Mouse (Mus musculus) retina, adult 2 months (tissue): Measurements from ENCODE around the gene Pgm5.
"Not testable (repeated sequence)": the region's sequence is repeated elsewhere in the genome, so short reads cannot be mapped to it uniquely, and the experiment has no call there.

Source experiments
- DNase-seq: peaks from one replicate; pipeline ENCODE4 v3.0.0-alpha.2; 2012; ENCODE audit warnings: low read depth, low spot score

Gene Pgm5

GRCm38 (mm10) chr19:24705395-24705794 lies 156.3 kb downstream of the Pgm5 start:
- no peak for DNase-seq

DNA sequence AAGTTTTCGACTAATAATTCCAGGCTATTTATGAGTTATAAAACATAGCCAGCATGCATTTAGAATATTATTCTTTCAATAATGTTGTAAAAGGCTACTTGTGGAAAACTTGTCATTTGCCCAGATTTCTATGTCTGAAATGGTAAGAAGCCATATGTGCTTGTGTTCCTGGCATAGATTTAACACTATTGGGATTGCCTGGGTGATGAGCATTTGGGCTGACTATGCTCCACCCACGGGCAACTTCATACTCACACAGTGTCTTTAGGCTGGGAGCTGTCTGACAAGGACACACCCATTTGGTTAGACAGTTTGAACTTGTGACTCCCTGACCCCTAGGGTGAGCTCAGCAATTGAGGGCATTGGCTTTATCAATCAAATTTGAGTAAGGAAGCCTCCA lies 157.3 kb downstream of the Pgm5 start:
- no peak for DNase-seq

DNA sequence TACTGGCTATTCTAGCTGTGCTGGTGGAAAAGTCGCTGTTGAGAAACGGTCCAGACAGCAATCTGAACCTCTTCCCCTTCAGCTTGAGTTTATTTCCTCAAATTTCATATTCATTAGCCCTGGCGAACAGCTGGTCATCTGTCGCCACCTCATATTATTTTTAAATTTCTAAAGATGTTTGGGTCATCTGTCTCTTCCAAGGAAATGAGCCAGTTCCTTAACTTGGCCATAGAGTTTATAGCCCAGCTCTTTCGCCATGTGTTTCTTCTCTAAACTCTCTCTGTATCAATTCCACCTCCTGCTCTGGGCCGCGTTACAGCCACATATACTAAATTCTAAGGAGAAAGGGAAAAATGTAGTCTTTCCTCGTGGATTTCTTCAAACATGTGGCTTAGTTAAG lies 158.0 kb downstream of the Pgm5 start:
- no peak for DNase-seq

DNA sequence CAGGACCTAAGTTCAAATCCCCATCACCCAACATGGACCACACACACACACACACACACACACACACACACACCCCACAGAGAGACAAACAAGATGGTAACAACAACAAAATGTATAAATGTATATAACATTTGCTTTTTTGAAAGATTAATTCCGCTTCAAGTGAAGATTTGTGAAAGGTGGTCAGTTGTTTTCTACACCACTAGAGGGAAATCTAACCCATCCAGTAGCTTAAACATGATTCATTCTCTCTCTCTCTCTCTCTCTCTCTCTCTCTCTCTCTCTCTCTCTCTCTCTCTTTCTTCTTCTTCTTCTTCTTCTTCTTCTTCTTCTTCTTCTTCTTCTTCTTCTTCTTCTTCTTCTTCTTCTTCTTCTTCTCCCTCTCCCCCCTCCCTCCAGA lies 158.5 kb downstream of the Pgm5 start:
- not testable (repeated sequence) for DNase-seq

- no peak for DNase-seq
These were observed 159.9 kb downstream of the Pgm5 start for GRCm38 (mm10) chr19:24701716-24702115.

DNA sequence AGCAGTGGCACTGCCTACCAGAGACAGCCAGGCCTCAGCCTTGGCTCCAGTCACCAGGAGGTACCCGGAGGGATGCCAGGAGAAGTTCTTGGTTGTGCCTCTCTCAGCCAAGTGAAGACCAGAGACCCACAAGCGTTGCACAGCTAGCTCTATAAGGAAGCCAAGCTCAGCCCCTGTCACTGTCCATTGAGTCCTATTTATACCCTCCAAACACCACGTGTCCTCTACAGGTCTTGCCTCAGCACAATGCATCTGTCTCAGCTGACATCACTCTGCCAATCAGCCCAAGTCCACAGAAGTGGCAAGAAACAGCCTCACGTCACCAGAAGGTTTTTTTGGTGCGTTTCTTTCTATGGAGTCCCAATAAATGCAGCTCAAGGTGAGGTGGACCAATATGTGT lies 161.0 kb downstream of the Pgm5 start:
- DNase-seq = no peak

DNA sequence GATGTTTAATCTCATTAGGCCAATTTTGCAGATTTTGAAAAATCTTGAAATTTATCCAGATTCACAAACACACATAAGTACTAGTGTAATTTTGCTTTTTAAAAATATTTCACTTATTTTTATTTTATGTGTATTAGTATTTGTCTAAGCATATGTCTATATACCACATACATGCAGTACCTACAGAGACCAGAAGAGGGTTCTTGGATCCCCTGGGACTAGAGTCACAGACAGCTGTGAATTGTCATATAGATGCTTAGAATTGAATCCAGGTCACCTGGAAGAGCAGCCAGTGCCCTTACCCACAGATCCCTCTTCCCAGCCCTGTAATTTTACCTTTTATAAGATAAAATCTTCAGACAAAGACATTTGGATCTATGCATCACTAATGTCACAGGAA lies 161.7 kb downstream of the Pgm5 start:
- DNase-seq = no peak

- DNase-seq = no peak
These were observed 162.5 kb downstream of the Pgm5 start for GRCm38 (mm10) chr19:24699196-24699595.

DNA sequence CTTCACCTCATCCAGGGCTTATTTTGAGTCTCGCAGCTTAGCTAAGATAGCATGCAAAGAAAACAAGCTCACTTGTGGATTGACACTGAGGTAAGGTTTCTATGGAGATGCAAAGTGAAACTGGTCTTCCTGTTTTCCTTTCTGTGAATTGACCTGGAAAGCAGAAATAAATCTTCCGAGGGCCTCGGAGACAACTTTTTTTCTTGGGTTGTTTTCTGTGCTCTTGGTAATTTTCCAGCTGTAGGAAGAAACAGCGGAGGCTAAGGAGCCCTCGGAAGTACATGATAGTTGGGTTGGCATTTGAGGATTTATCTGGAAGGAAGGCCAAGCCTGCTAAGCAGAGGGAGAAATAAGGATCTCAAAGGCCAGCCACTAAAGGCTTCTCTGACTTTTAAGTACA lies 163.0 kb downstream of the Pgm5 start:
- DNase-seq = no peak

GRCm38 (mm10) chr19:24697946-24698345 lies 163.7 kb downstream of the Pgm5 start:
- DNase-seq = no peak

DNA sequence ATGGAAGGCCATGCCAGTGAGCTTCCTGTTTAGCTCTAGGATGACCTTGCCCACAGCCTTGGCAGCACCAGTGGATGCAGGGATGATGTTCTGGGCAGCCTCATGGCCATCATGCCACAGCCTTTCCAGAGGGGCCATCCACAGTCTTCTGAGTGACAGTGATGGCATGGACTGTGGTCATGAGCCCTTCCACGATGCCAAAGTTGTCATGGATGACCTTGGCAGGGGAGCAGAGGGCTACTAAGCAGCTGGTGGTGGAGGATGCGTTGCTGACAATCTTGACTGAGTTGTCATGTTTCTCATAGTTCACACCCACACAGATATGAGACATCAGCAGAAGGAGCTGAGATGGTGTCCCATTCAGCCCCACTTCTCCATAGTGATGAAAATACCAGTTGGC lies 169.0 kb downstream of the Pgm5 start:
- no peak for DNase-seq

DNA sequence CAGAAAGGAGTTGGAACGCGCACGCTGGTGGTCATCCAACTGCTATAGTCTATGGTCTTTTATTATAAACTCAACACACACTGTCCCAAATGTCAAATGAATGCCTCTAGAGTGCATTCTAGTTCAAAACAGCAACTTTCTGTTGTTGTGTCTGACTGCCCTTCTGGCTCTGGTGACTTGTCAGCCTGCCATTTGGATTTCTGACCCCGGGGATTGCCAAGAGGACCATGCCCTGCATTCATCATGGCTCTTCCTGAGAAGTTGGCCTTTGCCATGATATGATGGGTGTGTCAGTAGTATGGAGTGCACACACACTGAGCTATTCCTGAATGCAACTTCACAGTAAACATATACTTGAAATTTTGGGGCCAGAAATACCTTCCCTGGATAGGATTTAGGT lies 172.1 kb downstream of the Pgm5 start:
- DNase-seq = no peak

GRCm38 (mm10) chr19:24688327-24688726 lies 173.3 kb downstream of the Pgm5 start:
- no peak for DNase-seq

GRCm38 (mm10) chr19:24686411-24686810 lies 175.2 kb downstream of the Pgm5 start:
- no peak for DNase-seq

DNA sequence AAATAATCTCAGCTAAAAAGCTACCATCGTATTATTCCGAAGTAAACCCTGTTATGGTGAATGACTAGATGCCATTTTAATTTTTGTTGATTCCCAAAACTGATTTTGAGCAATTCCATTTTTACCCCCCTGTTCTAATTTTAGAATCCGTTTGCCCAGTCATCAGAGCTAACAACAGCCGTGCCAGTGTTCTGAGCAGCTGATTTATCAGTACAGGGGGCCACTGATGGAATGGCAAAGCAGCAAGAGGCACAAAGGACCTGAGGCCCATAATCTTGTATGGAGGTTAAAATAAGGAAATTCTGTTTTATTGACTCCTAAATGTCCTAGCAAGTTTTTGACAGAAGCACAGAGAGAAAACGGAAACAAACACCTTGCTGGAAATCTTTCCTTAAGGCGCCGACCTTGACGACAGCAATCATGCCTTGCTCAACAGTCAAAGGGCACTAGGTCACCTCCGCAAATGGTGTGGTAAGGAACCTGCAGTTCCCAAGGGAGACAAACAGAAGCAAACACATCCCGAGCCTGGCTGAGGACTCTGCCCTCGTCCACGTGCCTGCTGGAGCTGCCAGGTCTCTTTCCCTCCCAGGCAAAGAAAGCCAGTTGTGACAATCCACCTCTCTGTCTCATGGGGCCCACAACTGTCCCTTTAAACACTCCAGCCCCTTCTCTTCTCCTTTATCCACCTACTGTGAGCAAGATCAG lies 178.5 kb downstream of the Pgm5 start:
- DNase-seq = no peak

DNA sequence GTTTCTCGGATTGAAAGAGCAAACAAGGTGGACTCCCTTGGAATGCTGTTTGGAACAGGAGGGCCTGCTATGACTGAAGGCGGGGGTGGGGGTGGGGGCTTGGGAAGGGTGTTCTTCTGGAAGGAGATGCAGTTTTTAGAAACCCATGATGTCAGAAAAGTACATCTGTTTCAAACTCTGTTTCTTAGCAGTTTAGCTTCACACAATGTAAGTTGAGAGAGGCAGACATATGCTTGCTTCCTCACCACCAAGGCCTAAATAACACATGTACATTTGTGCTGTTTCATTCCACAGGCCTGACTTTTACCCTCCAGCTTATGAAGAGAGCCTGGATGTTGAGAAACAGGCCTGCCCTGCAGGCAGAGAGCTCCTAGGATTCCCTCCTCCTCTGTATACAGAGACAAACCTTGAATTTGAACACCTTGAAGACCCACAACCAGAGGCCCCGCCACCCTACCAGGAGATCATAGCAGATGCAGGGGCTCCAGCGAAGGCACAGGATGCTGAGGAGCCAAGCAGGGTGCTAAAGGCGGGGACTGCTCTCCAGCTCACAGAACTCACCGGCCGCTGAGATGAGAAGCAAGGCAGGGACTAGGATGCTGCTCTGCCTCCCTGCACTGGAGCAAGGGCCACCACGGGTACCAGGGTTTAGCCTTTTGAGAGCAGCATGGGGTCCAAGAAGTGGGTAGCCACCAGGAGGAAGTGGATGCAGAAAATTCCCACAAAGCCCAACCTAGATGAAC lies 184.2 kb downstream of the Pgm5 start:
- DNase-seq = no peak

GRCm38 (mm10) chr19:24676429-24676828 lies 185.2 kb downstream of the Pgm5 start:
- DNase-seq = no peak

DNA sequence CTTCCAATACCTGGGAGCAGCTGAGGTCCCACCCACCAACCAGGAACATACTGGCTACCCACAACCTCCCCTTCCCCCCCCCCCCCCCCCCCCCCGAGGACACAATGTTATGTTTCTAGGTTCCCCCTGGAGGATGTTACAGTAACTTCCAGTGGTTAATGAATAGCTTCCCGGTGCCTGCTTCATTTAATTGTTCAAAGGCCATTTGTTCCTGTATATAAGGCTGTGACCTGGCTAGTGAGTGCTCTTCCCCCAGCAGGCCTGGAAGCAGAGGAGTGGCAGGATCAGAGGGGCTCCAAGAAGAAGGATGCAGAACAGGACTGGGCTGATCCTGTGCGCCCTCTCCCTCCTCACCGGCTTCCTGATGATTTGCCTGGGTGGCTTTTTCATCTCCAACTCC lies 187.9 kb downstream of the Pgm5 start, which contains the start of gene Tmem252:
Gene Tmem252 (plus strand): TSS at position 247 of the 400 bp plus-strand sequence.
- DNase-seq = no peak

GRCm38 (mm10) chr19:24673331-24673730 lies 188.3 kb downstream of the Pgm5 start:
- no peak for DNase-seq

- no peak for DNase-seq
These were observed 189.2 kb downstream of the Pgm5 start for GRCm38 (mm10) chr19:24672366-24672960.

DNA sequence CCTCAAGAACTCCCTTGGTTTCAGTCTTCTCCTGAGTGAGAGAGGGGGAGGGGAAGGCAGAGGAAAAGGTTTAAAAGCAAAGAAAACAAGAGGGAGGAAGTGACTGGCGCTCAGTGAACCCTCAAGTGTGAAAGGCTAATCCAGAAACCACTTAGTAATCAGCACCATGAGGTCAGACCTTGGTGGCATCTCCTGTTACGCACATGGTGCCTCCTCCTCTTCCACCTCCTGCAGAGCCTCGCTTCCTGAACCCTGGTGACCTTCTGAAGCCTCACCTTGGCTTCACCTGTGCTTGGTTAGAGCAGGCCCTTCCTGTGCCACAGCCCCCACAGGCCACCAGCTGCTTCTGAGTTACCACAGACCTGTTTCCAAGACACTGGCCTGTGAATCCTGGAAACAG lies 190.1 kb downstream of the Pgm5 start:
- DNase-seq = no peak

- DNase-seq = no peak
These were observed 194.1 kb downstream of the Pgm5 start for GRCm38 (mm10) chr19:24667527-24667926.

GRCm38 (mm10) chr19:24665771-24666170 lies 195.9 kb downstream of the Pgm5 start:
- DNase-seq = no peak
